Mouse (Mus musculus): ENCODE measurements at regions not wholly inside any gene's neighbourhood (a gene's known extent, or its start where the extent isn't known, plus 50 kb on each side); places are given as distances from the start of the nearest gene placed in this dataset.
A peak's percentile ranks its signal among the peaks of the same experiment; 100 is the strongest.

DNA sequence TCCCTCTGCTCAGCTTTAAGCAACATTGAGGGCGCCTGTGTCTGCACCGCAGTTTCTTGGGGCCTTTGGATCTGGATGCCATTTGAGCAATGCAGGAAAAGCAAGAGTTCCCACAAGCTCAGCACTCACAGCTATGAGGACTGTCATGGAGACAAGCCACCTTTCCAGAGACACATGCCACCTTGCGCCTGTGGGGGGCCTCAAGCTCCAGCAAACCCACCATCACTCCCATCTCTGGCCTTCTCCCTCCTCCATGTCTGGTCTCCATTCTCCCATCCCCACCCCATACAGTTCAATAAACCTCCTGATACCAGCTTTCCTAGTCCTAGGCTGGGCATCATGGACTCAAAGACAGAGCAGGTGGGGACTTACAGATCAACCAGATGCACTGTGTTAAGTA, 97.8 kb downstream of the Wdr11 start:
- no peaks in the 10 kb centered on the region for H3K36me3 ChIP-seq (replicated peaks; ENCODE audit: control insufficient read depth, insufficient read depth, low read depth, low read length)
- H3K27me3 ChIP-seq (ENCODE audit: control insufficient read depth, insufficient read depth, low read length), result no peaks in the 10 kb centered on the region
- no peak overlapping the region for H3K9ac ChIP-seq (replicated peaks; ENCODE audit: low read length)
- H3K4me2 ChIP-seq (ENCODE audit: low read depth, low read length), result no peak overlapping the region
- H3K27ac ChIP-seq (replicated peaks; ENCODE audit: low read depth, low read length), result no peak overlapping the region
- ATAC-seq (replicated peaks; ENCODE audit: insufficient number of reproducible peaks, low FRiP score, low TSS enrichment, low read depth), result no peak
- no peaks in the 10 kb centered on the region for H3K4me1 ChIP-seq (ENCODE audit: control insufficient read depth, insufficient read depth, low read length)
- DNase-seq (ENCODE audit: low spot score), result no peak
- no peaks in the 10 kb centered on the region for H3K9me3 ChIP-seq (replicated peaks; ENCODE audit: control insufficient read depth, low read length)
- WGBS, result 85% methylated on average over 3 of the region's 3 CpGs
- H3K4me3 ChIP-seq (ENCODE audit: low read depth, low read length), result no peak overlapping the region

DNA sequence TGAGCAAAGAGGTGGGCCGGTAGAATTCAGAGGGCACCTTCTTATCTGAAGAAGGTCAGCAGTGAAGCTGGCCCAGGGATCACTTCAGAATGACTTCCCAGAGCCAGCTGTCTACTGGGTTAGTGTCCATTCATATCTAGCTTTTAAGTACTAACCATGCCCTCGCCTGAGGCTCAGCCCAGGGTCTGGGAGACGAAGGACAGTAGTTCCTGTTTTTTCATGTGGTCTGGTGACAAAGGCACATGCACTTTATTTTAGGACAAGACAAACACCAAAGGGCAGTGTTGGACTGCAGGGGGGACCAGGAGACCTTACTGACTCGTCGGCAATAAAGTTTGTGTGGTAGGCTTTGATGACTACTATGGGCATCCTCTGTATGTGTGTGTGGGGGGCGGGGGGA, 99.2 kb downstream of the Wdr11 start:
- no peak for ATAC-seq (replicated peaks; ENCODE audit: insufficient number of reproducible peaks, low FRiP score, low TSS enrichment, low read depth)
- H3K27ac ChIP-seq (replicated peaks; ENCODE audit: low read depth, low read length), result no peak overlapping the region
- 81% methylated on average over 6 of the region's 6 CpGs for WGBS

DNA sequence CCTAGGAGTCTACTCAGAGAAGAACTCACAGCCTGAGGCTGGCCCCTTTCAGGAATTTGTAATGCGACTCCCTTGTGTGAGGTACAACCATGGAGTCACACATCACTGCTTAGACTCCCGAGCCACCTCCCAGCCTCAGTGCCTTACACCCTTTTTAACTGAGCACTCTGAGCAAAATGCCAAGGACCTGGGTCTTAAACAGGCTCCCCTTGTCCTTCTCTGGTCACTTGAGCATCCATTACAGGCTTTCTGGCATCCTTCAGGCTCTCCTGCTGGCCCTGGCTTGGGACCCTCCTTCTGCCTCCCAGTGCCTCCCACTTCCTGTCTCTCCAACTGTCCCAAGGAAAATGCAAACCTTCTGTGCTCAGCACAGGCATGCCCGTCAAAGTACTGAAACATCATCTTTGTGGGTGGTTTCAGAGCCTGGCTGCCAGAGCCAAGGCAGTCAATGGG, 100.0 kb downstream of the Wdr11 start:
- ATAC-seq (replicated peaks; ENCODE audit: insufficient number of reproducible peaks, low FRiP score, low TSS enrichment, low read depth), result 0 out of 2 replicates have a peak, but pooled peaks have one; percentile 23

More for the DNA sequence above, 99.2 kb downstream of the Wdr11 start:
- Histone ChIP-seq H3K4me2 (ENCODE audit: low read depth, low read length) (no peak overlapping the region), H3K9ac (replicated peaks; ENCODE audit: low read length) (no peak overlapping the region), H3K9me3 (replicated peaks; ENCODE audit: control insufficient read depth, low read length) (no peaks in the 10 kb centered on the region), H3K36me3 (replicated peaks; ENCODE audit: control insufficient read depth, insufficient read depth, low read depth, low read length) (no peaks in the 10 kb centered on the region), H3K27me3 (ENCODE audit: control insufficient read depth, insufficient read depth, low read length) (no peaks in the 10 kb centered on the region), H3K4me3 (ENCODE audit: low read depth, low read length) (no peak overlapping the region), H3K4me1 (ENCODE audit: control insufficient read depth, insufficient read depth, low read length) (no peaks in the 10 kb centered on the region)
- no peak for DNase-seq (ENCODE audit: low spot score)

DNA sequence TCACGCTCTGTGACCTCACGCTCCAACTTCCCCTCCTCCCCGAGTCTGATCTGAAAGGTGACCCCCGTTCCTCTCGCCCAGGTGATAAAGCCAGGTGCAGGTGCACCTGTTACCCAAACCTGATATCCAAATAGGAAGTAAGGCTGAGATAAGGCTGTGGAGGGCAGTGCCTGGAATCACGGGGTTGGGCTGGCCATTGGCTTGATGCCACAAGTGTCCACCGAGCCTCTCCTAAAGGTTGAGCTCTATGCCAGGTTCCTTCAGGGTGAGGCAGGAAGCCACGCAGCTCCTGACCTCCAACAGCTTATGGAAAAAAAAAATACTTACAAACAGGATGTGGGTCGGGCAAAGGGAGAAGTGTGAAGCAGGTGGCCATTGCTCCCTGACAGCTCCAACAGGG, 102.0 kb downstream of the Wdr11 start:
- 85% methylated on average over 9 of the region's 9 CpGs for WGBS
- no peaks in the 10 kb centered on the region for H3K4me1 ChIP-seq (ENCODE audit: control insufficient read depth, insufficient read depth, low read length)
- no peaks in the 10 kb centered on the region for H3K27me3 ChIP-seq (ENCODE audit: control insufficient read depth, insufficient read depth, low read length)
- H3K4me2 ChIP-seq (ENCODE audit: low read depth, low read length), result no peak overlapping the region
- no peaks in the 10 kb centered on the region for H3K36me3 ChIP-seq (replicated peaks; ENCODE audit: control insufficient read depth, insufficient read depth, low read depth, low read length)
- no peak for DNase-seq (ENCODE audit: low spot score)
- no peak overlapping the region for H3K4me3 ChIP-seq (ENCODE audit: low read depth, low read length)
- no peaks in the 10 kb centered on the region for H3K9me3 ChIP-seq (replicated peaks; ENCODE audit: control insufficient read depth, low read length)
- H3K9ac ChIP-seq (replicated peaks; ENCODE audit: low read length), result no peak overlapping the region
- H3K27ac ChIP-seq (replicated peaks; ENCODE audit: low read depth, low read length), result no peak overlapping the region
- no peak for ATAC-seq (replicated peaks; ENCODE audit: insufficient number of reproducible peaks, low FRiP score, low TSS enrichment, low read depth)

More for the DNA sequence above, 100.0 kb downstream of the Wdr11 start:
- no peaks in the 10 kb centered on the region for H3K9me3 ChIP-seq (replicated peaks; ENCODE audit: control insufficient read depth, low read length)
- no peak overlapping the region for H3K9ac ChIP-seq (replicated peaks; ENCODE audit: low read length)
- H3K27ac ChIP-seq (replicated peaks; ENCODE audit: low read depth, low read length), result no peak overlapping the region; the same call in none of the 2 replicates
- no peaks in the 10 kb centered on the region for H3K36me3 ChIP-seq (replicated peaks; ENCODE audit: control insufficient read depth, insufficient read depth, low read depth, low read length)
- H3K4me1 ChIP-seq (ENCODE audit: control insufficient read depth, insufficient read depth, low read length), result no peaks in the 10 kb centered on the region
- H3K4me3 ChIP-seq (ENCODE audit: low read depth, low read length), result no peak overlapping the region
- no peaks in the 10 kb centered on the region for H3K27me3 ChIP-seq (ENCODE audit: control insufficient read depth, insufficient read depth, low read length)
- DNase-seq (ENCODE audit: low spot score), result peak; percentile 64
- no peak overlapping the region for H3K4me2 ChIP-seq (ENCODE audit: low read depth, low read length)
- 12% methylated on average over 3 of the region's 3 CpGs for WGBS

DNA sequence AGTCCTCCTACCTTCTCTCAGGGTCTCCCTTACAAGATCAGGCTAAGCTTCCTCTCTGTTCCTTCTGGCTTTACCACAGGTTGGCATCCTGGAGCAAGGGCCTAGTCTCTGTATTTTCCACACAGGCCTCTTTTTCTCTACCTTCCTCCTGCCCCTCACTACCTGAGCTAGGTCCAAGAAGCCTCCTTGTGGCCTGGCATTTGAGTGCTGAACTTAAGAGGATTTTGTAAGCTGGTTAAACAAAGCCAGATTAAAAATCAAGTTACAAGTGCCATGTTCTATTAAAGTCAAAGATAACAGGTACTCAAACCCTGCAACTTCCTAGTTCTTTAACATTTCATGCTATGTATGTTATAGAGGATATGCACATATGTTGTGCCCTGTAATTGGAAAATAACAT, 102.5 kb downstream of the Wdr11 start:
- no peak overlapping the region for H3K4me2 ChIP-seq (ENCODE audit: low read depth, low read length)
- no peaks in the 10 kb centered on the region for H3K9me3 ChIP-seq (replicated peaks; ENCODE audit: control insufficient read depth, low read length)
- ATAC-seq (replicated peaks; ENCODE audit: insufficient number of reproducible peaks, low FRiP score, low TSS enrichment, low read depth), result no peak
- no peaks in the 10 kb centered on the region for H3K27me3 ChIP-seq (ENCODE audit: control insufficient read depth, insufficient read depth, low read length)
- DNase-seq (ENCODE audit: low spot score), result no peak
- H3K36me3 ChIP-seq (replicated peaks; ENCODE audit: control insufficient read depth, insufficient read depth, low read depth, low read length), result no peaks in the 10 kb centered on the region
- H3K27ac ChIP-seq (replicated peaks; ENCODE audit: low read depth, low read length), result no peak overlapping the region
- no peaks in the 10 kb centered on the region for H3K4me1 ChIP-seq (ENCODE audit: control insufficient read depth, insufficient read depth, low read length)
- no peak overlapping the region for H3K4me3 ChIP-seq (ENCODE audit: low read depth, low read length)
- no peak overlapping the region for H3K9ac ChIP-seq (replicated peaks; ENCODE audit: low read length)

DNA sequence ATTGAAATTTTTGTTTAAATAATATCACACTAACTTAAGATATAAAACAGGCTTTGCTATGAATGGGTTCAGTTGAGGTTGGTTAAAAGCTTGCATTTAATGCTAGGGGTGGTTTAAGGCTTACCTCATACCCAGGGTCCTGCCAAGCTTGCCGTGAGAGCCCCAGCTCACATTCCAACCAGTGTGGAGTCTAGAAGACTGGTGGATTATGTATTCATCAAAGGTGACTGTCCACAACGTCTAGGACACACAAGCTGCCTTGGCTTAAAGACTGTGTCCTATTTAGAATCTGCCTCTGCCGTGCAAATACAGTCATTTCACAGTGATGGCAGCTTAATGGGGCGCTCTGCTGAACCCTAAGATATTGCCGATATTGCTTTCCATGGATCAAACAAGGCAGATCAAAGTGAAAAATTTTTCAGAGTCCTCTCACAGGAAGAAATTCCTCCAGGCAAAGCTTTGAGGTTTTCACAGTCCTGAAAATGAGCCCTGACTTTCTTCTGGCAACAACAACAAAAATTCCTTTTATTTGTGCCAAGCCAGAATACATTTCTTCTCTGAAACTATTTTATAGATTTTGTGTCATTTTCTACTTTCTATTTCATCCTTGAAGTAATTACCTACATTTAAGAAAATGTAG, 108.4 kb downstream of the Wdr11 start:
- Histone ChIP-seq H3K4me2 (ENCODE audit: low read depth, low read length) (no peak overlapping the region), H3K27ac (replicated peaks; ENCODE audit: low read depth, low read length) (no peak overlapping the region), H3K36me3 (replicated peaks; ENCODE audit: control insufficient read depth, insufficient read depth, low read depth, low read length) (no peaks in the 10 kb centered on the region), H3K4me1 (ENCODE audit: control insufficient read depth, insufficient read depth, low read length) (no peaks in the 10 kb centered on the region), H3K9me3 (replicated peaks; ENCODE audit: control insufficient read depth, low read length) (no peaks in the 10 kb centered on the region), H3K9ac (replicated peaks; ENCODE audit: low read length) (no peak overlapping the region), H3K27me3 (ENCODE audit: control insufficient read depth, insufficient read depth, low read length) (no peaks in the 10 kb centered on the region), H3K4me3 (ENCODE audit: low read depth, low read length) (no peak overlapping the region)
- WGBS, result 63% methylated on average over 5 of the region's 5 CpGs
- ATAC-seq (replicated peaks; ENCODE audit: insufficient number of reproducible peaks, low FRiP score, low TSS enrichment, low read depth) (no peak), DNase-seq (ENCODE audit: low spot score) (no peak)

DNA sequence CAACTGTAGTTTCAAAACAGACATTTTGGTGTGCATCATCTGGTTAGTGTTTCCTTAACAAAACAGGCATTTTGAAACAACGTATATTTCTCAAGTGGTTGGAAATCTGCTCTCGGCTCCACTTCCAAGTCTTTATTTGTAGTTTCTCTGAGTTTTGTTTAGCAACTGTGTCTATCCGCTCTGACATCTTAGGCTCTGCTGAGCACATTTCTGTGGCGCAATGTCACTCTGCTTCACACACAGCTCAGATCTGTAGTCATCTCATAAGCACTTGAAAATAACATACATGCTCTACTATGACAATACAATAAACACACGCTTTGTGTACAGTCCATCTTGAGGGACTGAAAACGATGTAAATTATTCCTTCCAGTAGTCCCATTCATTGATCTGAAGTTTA, 135.9 kb downstream of the Wdr11 start:
- Histone ChIP-seq H3K4me3 (ENCODE audit: low read depth, low read length) (no peak overlapping the region), H3K9ac (replicated peaks; ENCODE audit: low read length) (no peak overlapping the region), H3K4me2 (ENCODE audit: low read depth, low read length) (no peak overlapping the region), H3K4me1 (ENCODE audit: control insufficient read depth, insufficient read depth, low read length) (no peaks in the 10 kb centered on the region), H3K27me3 (ENCODE audit: control insufficient read depth, insufficient read depth, low read length) (no peaks in the 10 kb centered on the region), H3K9me3 (replicated peaks; ENCODE audit: control insufficient read depth, low read length) (no peaks in the 10 kb centered on the region), H3K27ac (replicated peaks; ENCODE audit: low read depth, low read length) (no peak overlapping the region), H3K36me3 (replicated peaks; ENCODE audit: control insufficient read depth, insufficient read depth, low read depth, low read length) (no peaks in the 10 kb centered on the region)
- WGBS, result 82% methylated on average over 6 of the region's 6 CpGs
- ATAC-seq (replicated peaks; ENCODE audit: insufficient number of reproducible peaks, low FRiP score, low TSS enrichment, low read depth) (no peak), DNase-seq (ENCODE audit: low spot score) (no peak)

DNA sequence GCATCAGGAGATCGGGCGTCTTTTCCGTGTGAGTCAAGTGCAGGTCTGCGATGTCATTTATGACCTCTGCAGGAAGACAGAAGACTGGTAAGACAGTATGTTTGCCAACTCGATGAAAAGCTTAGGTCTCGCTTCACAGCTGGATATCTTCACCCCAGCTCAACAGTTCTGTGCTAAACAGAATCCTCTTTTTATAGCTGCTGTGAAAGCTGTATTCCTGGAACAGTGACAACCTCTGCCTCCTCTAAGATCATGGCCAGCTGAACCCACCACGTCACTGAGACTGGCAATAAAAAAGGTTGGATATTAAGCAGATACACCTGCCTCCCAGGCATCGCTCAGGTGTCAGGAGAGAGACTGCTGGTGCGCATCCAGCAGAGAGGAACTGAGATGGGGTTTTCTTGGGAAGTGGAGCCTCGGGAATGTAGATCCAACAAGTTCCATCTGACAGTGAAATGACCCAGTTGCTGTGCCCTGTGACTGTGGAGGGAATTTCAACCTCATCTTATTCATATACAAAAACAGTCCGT, 138.1 kb downstream of the Wdr11 start:
- H3K4me2 ChIP-seq (ENCODE audit: low read depth, low read length), result no peak overlapping the region
- no peak overlapping the region for H3K4me3 ChIP-seq (ENCODE audit: low read depth, low read length)
- H3K9ac ChIP-seq (replicated peaks; ENCODE audit: low read length), result no peak overlapping the region
- H3K27ac ChIP-seq (replicated peaks; ENCODE audit: low read depth, low read length), result no peak overlapping the region
- ATAC-seq (replicated peaks; ENCODE audit: insufficient number of reproducible peaks, low FRiP score, low TSS enrichment, low read depth) (no peak), DNase-seq (ENCODE audit: low spot score) (no peak)
- 79% methylated on average over 11 of the region's 11 CpGs for WGBS
- no peaks in the 10 kb centered on the region for H3K4me1 ChIP-seq (ENCODE audit: control insufficient read depth, insufficient read depth, low read length)
- no peaks in the 10 kb centered on the region for H3K9me3 ChIP-seq (replicated peaks; ENCODE audit: control insufficient read depth, low read length)
- no peaks in the 10 kb centered on the region for H3K27me3 ChIP-seq (ENCODE audit: control insufficient read depth, insufficient read depth, low read length)
- H3K36me3 ChIP-seq (replicated peaks; ENCODE audit: control insufficient read depth, insufficient read depth, low read depth, low read length), result no peaks in the 10 kb centered on the region
